Mouse (Mus musculus): ENCODE measurements around the gene Lpcat3.

Gene Lpcat3

GRCm38 (mm10) chr6:124734417-124734816, 71.6 kb downstream of the Lpcat3 start:
- in situ Hi-C loops (cut with MboI; ENCODE audit: low sequenced_read_pairs): no loop called here

- in situ Hi-C loops (cut with MboI; ENCODE audit: low sequenced_read_pairs): no loop called here
Observed at GRCm38 (mm10) chr6:124737040-124737439, 74.2 kb downstream of the Lpcat3 start.

- in situ Hi-C loops (cut with MboI; ENCODE audit: low sequenced_read_pairs): no loop called here
Observed at GRCm38 (mm10) chr6:124738511-124739023, 75.7 kb downstream of the Lpcat3 start, which contains the start of gene Ptpn6. Ptpn6 (minus strand) TSS chr6:124738714.

DNA sequence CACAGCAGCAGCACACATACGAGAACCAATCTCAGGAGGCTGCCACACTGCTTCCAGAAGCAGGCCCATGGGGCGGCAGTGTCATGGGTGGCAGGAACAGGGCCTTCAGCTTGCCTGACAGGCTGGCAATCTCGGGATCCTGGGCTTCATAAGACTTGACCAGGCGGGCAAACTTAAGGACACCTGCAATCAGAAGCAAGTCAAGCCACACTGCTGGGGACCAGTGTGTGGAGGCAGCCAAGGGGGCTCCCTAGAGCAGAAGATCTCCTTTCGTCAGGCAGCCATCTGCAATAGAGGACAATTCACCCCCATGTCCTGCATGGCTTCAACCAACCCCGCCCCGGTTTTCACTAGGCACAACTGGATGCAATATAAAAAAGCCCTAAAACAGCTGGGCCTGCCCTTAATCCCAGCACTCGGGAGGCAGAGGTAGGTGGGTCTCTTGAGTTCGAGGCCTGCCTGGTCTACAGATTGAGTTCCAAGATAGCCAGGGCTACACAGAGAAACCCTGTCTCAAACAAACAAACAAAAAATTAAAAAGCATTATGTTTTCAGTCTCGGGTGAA, 76.5 kb downstream of the Lpcat3 start:
- in situ Hi-C loops (cut with MboI; ENCODE audit: low sequenced_read_pairs): no loop called here

GRCm38 (mm10) chr6:124740211-124740887, 77.5 kb downstream of the Lpcat3 start:
- in situ Hi-C loops (cut with MboI; ENCODE audit: low sequenced_read_pairs): no loop called here

DNA sequence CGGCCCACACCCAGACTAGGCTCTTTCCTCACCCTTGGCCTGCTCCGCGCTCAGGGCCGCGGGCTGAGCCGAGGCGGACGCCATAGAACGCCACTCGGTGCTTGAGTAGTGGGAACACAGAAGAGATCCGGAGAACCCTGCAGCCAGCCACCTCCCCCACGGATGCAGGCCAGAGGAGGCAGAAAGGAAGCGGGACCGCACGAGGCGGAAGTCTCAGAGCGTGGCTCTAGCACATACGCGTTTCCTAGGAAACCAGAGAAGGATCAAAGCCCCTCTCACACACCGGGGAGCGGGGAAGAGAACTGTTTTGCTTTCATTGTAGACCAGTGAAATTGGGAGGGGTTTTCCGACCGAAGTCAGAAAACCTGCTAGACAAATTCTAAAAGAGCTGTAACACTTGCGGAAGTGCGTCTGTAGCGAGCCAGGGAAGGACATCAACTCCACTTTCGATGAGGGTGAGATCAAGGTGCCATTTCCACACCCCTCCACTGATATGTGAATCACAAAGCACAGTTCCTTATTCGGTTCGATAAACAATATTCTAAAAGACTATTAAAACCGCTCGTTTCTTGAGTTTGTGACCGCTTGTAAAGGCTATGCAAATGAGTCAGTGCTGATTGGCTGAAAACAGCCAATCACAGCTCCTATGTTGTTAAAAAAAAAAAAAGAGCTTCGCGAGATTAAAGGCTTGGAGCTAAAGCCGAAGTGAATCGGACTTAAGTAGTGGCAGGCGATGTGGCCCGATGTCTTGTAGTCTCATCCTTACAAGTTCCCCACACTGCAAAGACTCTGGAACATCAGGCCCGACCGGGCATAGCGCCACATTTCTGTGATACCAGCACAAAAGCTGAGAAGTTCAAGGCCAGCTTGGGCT, 78.3 kb downstream of the Lpcat3 start, which contains the start of gene Grcc10:
Gene Grcc10 (minus strand): TSS at position 487 of the 874 bp plus-strand sequence.
- in situ Hi-C loops (cut with MboI; ENCODE audit: low sequenced_read_pairs): no loop called here

DNA sequence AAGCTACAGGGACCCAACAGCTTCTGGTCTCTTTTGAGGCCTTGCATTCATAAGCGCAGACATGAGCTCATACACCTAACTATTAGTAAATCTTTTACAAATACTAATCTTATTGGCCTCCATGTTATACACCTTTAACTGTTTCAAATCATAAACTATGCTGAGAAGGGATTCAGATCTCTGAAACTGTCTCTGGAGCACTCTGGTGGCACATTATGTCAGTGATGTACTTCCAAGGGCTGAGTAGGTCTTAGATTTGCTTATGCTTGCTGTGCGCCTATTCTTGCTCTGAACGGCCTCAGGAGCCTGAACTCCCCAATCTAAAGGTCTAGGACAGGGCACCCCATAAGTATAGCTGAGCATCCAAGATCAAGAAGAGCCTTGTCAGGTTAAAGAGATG, 79.0 kb downstream of the Lpcat3 start:
- in situ Hi-C loops (cut with MboI; ENCODE audit: low sequenced_read_pairs): no loop called here

DNA sequence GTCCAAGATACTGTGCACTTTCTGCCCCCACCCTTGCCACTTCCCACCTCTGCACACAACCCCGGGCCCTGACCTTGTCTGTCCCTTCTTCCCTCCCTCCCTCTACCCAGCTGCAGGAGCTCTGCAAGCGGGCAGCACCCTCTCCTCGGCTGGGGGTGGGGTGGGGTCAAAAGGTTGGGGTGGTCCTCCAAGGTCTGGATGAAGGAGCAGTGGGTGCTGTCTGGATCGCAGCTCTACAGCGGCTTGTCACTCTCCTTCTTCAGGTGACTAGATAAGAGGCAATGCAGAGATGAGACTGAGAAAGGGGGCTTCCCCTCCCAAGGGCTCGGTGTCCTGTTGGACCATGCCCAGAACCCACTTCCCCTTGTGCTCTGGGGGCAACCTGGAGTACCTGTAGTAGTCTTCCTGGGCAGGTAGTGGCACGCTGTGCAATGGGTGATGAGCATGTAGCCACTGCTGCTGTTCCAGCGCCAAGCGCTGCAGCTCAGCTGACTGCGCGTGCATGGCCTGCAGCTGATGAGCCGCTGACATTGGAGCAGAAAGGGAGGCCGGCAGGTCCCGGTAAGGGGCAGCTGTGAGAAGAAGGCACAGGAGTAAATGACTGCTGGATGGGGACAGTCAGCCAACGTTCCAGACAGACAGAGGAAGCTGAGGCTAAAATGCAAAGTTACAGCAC, 80.2 kb downstream of the Lpcat3 start:
- in situ Hi-C loops (cut with MboI; ENCODE audit: low sequenced_read_pairs): no loop called here

DNA sequence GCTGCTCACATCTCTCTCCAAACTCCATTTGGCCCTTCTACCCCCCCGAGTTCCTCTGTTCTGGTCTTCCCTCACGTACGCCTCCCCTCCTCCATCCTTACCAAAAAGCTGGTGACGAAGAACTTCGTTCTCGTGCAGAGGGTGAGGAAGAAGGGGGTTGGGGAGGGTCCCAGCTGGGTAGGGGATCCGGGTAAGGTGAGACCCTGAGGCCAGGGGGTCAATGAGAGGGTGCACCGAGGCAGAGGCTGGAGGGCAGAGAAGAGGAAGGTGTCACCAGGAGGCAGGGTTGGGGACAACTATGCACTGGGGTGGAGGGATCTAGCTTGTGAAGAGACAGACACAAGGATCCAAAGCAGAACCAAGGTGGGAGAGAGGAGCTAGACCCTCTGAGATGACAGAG, 80.8 kb downstream of the Lpcat3 start:
- in situ Hi-C loops (cut with MboI; ENCODE audit: low sequenced_read_pairs): no loop called here

GRCm38 (mm10) chr6:124744755-124745321, 82.0 kb downstream of the Lpcat3 start:
- in situ Hi-C loops (cut with MboI; ENCODE audit: low sequenced_read_pairs): no loop called here

DNA sequence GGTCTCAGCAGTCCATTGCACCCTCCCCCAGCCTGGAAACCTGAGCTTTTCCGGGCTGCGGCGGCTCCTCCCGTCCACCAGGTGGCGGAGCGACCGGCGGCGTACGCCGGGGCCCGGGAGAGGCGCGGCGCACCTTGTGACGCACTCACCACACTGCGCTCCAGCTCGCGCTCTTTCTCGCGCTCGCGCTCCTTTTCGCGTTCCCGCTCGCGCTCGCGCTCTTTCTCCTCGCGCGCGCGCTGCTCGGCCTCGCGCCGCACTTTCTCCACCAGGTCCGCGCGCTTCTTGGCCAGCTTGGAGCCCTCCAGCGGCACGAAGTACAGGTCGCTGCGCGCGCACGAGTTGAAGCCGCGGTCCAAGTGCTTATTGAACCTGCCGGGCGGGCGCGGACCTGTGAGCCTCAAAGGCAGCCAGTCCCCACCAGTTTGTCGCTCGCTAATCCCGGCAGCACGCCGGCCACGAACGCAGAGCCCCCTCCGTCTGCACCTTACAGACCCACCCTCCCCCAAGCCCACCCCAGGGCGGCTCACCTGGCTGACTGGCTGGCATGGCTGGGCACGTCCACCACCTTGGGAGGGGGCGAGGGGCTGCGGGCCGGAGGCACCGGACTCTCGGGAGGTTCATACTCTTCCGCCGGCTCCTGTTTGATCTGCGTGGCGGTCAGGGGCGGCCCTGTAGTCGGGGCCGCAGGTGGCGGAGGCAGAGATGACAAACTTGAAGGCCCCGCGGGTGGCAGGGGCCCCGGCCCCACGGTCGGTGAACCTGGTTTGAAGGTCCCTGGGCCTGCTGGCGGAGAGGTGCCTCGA, 82.9 kb downstream of the Lpcat3 start:
- in situ Hi-C loops (cut with MboI; ENCODE audit: low sequenced_read_pairs): no loop called here

DNA sequence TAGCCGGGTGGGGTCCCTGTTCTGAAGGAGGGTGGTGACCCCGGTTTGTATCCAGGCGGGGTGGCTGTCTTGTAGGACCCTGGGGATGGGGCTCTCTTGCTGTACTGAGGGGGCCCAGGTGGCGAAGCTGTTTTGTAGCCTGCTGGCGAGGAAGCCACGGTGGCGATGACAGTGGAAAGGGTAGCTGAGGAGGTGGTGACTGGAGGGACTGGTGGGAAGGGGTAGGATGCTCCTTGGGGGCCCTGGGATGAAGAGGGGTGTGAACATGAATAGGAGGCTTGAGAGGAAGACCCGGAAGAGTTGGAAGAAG, 83.4 kb downstream of the Lpcat3 start:
- in situ Hi-C loops (cut with MboI; ENCODE audit: low sequenced_read_pairs): no loop called here

- in situ Hi-C loops (cut with MboI; ENCODE audit: low sequenced_read_pairs): no loop called here
Observed at GRCm38 (mm10) chr6:124746654-124747632, 84.1 kb downstream of the Lpcat3 start.

DNA sequence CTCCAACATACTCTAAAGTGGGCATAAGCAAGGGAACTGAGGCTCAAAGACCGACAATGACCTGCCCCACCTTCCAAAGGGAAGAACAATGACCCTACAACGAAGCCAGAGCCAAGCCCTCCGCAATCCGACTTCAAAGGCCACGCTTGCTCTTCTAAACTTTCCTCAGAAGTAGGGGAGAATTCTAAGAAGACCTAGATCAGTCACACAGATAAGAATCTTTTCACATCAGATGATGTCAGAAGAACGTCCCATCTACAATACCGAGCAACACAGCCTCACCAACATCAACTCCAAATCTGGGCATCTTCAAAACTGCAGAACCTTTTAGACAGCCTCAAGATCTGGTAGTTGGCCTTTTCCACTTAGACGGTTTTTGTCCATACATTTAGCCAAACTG, 87.6 kb downstream of the Lpcat3 start:
- in situ Hi-C loops (cut with MboI; ENCODE audit: low sequenced_read_pairs): no loop called here

DNA sequence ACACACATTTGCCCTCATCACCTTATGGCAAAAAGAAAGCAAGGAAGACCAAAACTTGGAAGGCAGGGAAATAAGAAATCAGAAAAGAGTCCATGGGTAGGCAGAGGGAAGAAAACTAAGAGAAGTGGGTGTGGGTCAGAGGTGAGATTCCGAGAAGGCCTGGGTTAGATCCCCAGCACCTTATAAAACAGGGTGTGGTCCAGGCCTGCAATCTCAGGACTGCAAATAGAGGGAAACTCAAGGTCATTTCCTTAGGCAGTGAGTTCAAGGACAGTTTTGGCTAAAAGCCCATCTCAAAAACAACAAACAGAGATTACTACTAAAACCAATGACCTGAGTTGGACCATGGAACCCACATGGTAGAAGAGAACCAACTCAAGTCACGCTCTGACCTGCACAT, 91.0 kb downstream of the Lpcat3 start:
- in situ Hi-C loops (cut with MboI; ENCODE audit: low sequenced_read_pairs): no loop called here
